Mouse (Mus musculus): ENCODE results near the gene Rab3d. TPM values are rescaled to one million over a fixed set of nuclear protein-coding genes. Genes with fewer than 3 reads are reported as not detected.
"Not testable (repeated sequence)": the region's sequence is repeated elsewhere in the genome, so short reads cannot be mapped to it uniquely, and the experiment has no call there.

The Rab3d gene
- total RNA-seq, 2 experiments from 2014 or later, result 31.1 to 41.1 TPM

GRCm38 (mm10) chr9:21916851-21917492, 1.0 kb downstream of the Rab3d start:
- DNase-seq, result no peak
- intact Hi-C loops (cut with DNase I), result no loop called here

GRCm38 (mm10) chr9:21909474-21910223, 8.3 kb downstream of the Rab3d start:
- no peak for DNase-seq
- intact Hi-C loops (cut with DNase I), result no loop called here

GRCm38 (mm10) chr9:21908216-21908615, 9.8 kb downstream of the Rab3d start:
- intact Hi-C loops (cut with DNase I), result no loop called here
- DNase-seq, result no peak

- no peak for DNase-seq
- intact Hi-C loops (cut with DNase I), result no loop called here
These were observed 14.0 kb downstream of the Rab3d start for GRCm38 (mm10) chr9:21904031-21904430.

- intact Hi-C loops (cut with DNase I), result no loop called here
- DNase-seq, result peak; percentile 68
These were observed 16.7 kb downstream of the Rab3d start for GRCm38 (mm10) chr9:21901223-21901820.

- no peak for DNase-seq
- intact Hi-C loops (cut with DNase I), result no loop called here
These were observed 28.8 kb downstream of the Rab3d start for GRCm38 (mm10) chr9:21889229-21889628.

- intact Hi-C loops (cut with DNase I), result no loop called here
These were observed 41.4 kb downstream of the Rab3d start for GRCm38 (mm10) chr9:21876601-21877000.

GRCm38 (mm10) chr9:21872204-21872603, 45.8 kb downstream of the Rab3d start:
- DNase-seq, result peak; percentile 34
- intact Hi-C loops (cut with DNase I), result no loop called here

More at GRCm38 (mm10) chr9:21876601-21877000, 41.4 kb downstream of the Rab3d start:
- no peak for DNase-seq

- peak; percentile 51 for DNase-seq
- intact Hi-C loops (cut with DNase I), result no loop called here
These were observed 47.0 kb downstream of the Rab3d start for GRCm38 (mm10) chr9:21870879-21871524.

- intact Hi-C loops (cut with DNase I), result not testable (repeated sequence)
- DNase-seq, result peak; percentile 50
These were observed 48.7 kb downstream of the Rab3d start for GRCm38 (mm10) chr9:21869290-21869689.

- intact Hi-C loops (cut with DNase I), result no loop called here
- no peak for DNase-seq
These were observed 50.3 kb downstream of the Rab3d start for GRCm38 (mm10) chr9:21867726-21868125.

GRCm38 (mm10) chr9:21866641-21867040, 51.4 kb downstream of the Rab3d start:
- no peak for DNase-seq
- intact Hi-C loops (cut with DNase I), result no loop called here

GRCm38 (mm10) chr9:21865673-21866398, 52.2 kb downstream of the Rab3d start:
- intact Hi-C loops (cut with DNase I), result no loop called here
- DNase-seq, result no peak

- intact Hi-C loops (cut with DNase I), result no loop called here
- DNase-seq, result no peak
These were observed 55.8 kb downstream of the Rab3d start for GRCm38 (mm10) chr9:21862181-21862580.

GRCm38 (mm10) chr9:21860349-21860748, 57.6 kb downstream of the Rab3d start:
- DNase-seq; intact Hi-C loops (cut with DNase I): not testable (repeated sequence)

- intact Hi-C loops (cut with DNase I), result no loop called here
- DNase-seq, result no peak
These were observed 58.4 kb downstream of the Rab3d start for GRCm38 (mm10) chr9:21859606-21860005.

- no peak for DNase-seq
- intact Hi-C loops (cut with DNase I), result no loop called here
These were observed 59.9 kb downstream of the Rab3d start for GRCm38 (mm10) chr9:21858084-21858483.

GRCm38 (mm10) chr9:21857501-21857900, 60.5 kb downstream of the Rab3d start:
- intact Hi-C loops (cut with DNase I), result no loop called here
- no peak for DNase-seq

All from left cerebral cortex, postnatal 4 days (tissue).